Mouse (Mus musculus) layer of hippocampus, adult 2 months (tissue): ENCODE results near the gene Olfr1193. TPM values are rescaled to one million over a fixed set of nuclear protein-coding genes. Genes with fewer than 3 reads are reported as not detected.
"Not testable (repeated sequence)": the region's sequence is repeated elsewhere in the genome, so short reads cannot be mapped to it uniquely, and the experiment has no call there.

Source experiments
- DNase-seq, 2 experiments: peaks; one replicate each; pipeline ENCODE4 v3.0.0; 2022; ENCODE audit warnings: low spot score in 2 of 2
- H3K27ac ChIP-seq: fragments of 200-600 bp; 2 replicates; pipeline ENCODE4 v1.8.1; 2022
- H3K4me3 ChIP-seq: fragments of 200-600 bp; 2 replicates; pipeline ENCODE4 v1.8.1; 2022; ENCODE audit warnings: mild to moderate bottlenecking
- CTCF ChIP-seq: fragments of 200-600 bp; conservative IDR thresholded peaks from 2 replicates; pipeline ENCODE4 v1.8.1; 2022; ENCODE audit warnings: antibody characterized with exemption, mild to moderate bottlenecking, moderate library complexity
- long read RNA-seq, 2 experiments: library from polyadenylated mRNA; stranded (forward); transcript quantifications; one replicate each; pipeline ENCODE4 v2.0.0; 2021; ENCODE audit warnings: borderline mapping rate in 2 of 2
- total RNA-seq, 2 experiments: library from RNA; stranded (reverse); gene quantifications; 2 replicates each; pipeline ENCODE4 v1.2.3; 2021

Olfr1193 gene
- total RNA-seq: not detected
- long read RNA-seq, experiment 1: 0 reads
- long read RNA-seq, experiment 2: 0 reads

DNA sequence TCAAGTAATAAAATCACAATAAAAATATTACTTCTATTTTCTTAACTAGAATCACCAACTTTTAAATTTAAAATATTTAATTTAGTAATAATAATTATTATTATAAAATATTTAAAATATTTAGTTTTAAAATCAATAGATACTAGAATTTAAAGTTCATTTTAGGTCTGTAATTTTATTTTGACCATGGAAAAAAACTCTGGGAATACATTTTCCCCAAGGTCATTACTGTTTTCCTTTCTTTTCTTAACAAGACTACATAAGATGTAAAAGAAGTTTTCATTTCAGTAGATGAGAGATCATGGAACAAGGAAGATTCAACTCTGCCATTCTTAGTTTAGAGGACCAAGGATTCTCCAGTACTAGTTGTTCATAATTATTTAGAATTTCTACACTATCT is at the start of gene Olfr1193:
Olfr1193 (plus strand) TSS at position 301 of the 400 bp plus-strand sequence.
- not testable (repeated sequence) for H3K4me3 ChIP-seq, H3K27ac ChIP-seq, DNase-seq

DNA sequence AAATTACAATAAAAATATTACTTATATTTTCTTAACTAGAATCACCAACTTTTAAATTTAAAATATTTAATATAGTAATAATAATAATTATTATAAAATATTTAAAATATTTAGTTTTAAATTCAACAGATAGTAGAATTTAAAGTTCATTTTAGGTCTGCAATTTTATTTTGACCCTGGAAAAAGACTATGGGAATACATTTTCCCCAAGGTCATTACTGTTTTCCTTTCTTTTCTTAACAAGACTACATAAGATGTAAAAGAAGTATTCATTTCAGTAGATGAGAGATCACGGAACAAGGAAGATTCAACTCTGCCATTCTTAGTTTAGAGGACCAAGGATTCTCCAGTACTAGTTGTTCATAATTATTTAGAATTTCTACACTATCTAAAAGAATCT is 35.2 kb upstream of the Olfr1193 start, which contains the start of gene Olfr1191-ps1:
Olfr1191-ps1 (plus strand) TSS at position 301 of the 400 bp plus-strand sequence.
- not testable (repeated sequence) for DNase-seq, H3K4me3 ChIP-seq, H3K27ac ChIP-seq

DNA sequence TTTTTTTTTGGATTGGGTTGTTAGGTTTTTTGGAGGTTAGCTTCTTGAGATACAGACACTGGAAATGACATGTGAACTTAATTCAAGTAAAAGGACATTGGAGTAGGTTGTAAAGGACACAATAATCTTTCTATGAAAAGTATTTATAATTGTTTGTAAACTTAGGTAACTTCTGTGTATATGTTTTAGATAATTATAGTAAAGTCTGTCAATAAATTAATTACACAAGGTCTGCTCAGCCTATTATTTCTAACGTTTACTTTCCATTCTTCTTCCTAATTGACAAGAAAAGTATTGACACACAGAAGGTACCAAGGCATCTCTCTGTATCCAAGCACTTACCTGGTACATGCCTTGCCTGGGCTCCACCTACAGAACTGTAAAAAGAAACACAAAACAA is 27.2 kb upstream of the Olfr1193 start, which contains the start of gene Olfr1192-ps1:
Olfr1192-ps1 (plus strand) TSS at position 301 of the 400 bp plus-strand sequence.
- Histone ChIP-seq H3K27ac (no peak within 1 kb of the TSS), H3K4me3 (no peak within 1 kb of the TSS)
- DNase-seq: no peak
- no peak for TF ChIP-seq CTCF

DNA sequence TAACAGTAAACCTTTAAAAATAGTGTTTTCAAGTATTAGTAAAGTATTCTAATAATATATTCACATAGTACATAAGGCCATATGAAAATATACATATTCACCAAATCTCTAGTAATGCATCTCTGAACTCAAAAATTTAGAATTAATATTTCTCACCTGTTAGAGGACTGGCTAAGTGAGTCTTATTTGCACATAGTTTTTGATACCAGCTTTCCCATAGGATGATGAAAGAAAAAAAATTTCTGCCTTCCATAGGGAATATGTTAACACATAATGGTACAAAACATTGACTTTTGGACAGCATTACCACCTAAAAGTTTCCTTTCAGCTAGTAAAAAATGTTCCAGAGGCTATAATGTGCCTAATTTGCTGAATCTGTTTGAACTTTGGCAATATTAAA is 13.7 kb downstream of the Olfr1193 start, which contains the start of gene Olfr1195:
Olfr1195 (minus strand) TSS at position 101 of the 400 bp plus-strand sequence.
- no peak for DNase-seq
- TF ChIP-seq CTCF: no peak
- Histone ChIP-seq H3K27ac (no peak within 1 kb of the TSS), H3K4me3 (no peak within 1 kb of the TSS)

DNA sequence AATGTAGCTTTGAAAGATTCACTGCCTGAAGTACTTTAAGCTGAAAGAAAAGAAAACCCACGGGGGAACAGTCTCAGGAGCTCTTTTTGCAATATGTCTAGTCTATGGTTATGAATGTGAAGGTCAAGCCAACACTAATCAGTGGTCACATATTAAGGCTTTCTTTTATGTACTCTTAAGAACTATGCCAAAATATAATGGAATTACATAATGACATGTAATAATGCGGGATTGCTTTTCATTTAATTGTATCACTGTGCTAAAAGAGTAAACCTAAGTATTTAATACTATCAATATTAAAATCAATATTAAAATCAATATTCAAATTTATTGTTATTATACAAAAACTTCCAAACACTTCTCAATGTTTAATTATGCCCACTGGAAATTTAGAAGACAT is 29.1 kb downstream of the Olfr1193 start, which contains the start of gene Olfr1196:
Olfr1196 (minus strand) TSS at position 101 of the 400 bp plus-strand sequence.
- TF ChIP-seq CTCF: no peak
- no peak for DNase-seq
- Histone ChIP-seq H3K4me3 (no peak within 1 kb of the TSS), H3K27ac (no peak within 1 kb of the TSS)

Other genes with a start within 250 kb of the Olfr1193 start
- gene Olfr1181, start 249.5 kb upstream of the Olfr1193 start, total RNA-seq: not detected
- gene Gm13757, start 226.5 kb upstream of the Olfr1193 start, total RNA-seq: not detected
- gene Olfr1183, start 220.8 kb upstream of the Olfr1193 start, total RNA-seq: not detected
- gene Olfr1184, start 192.0 kb upstream of the Olfr1193 start, total RNA-seq: not detected
- gene Olfr1185-ps1, start 182.3 kb upstream of the Olfr1193 start, total RNA-seq: not detected
- not detected for gene Olfr1186, start 157.1 kb upstream of the Olfr1193 start, total RNA-seq
- not detected for gene Olfr1188, start 118.7 kb upstream of the Olfr1193 start, total RNA-seq
- gene Olfr1189, start 89.2 kb upstream of the Olfr1193 start, total RNA-seq: not detected
- gene Olfr1191-ps1, start 35.1 kb upstream of the Olfr1193 start, total RNA-seq: under 1 TPM in 1 of 2 experiments, not detected in 1; 0.08 TPM
- gene Olfr1192-ps1, start 27.1 kb upstream of the Olfr1193 start, total RNA-seq: not detected
- gene Olfr1195, start 13.6 kb downstream of the Olfr1193 start, total RNA-seq: not detected
- not detected for gene Olfr1196, start 29.0 kb downstream of the Olfr1193 start, total RNA-seq
- not detected for gene Olfr1197, start 56.7 kb downstream of the Olfr1193 start, total RNA-seq
- gene Olfr1198, start 75.7 kb downstream of the Olfr1193 start, total RNA-seq: not detected
- not detected for gene Olfr1199, start 84.8 kb downstream of the Olfr1193 start, total RNA-seq
- gene Olfr1200, start 94.9 kb downstream of the Olfr1193 start, total RNA-seq: not detected
- gene Olfr1201, start 117.4 kb downstream of the Olfr1193 start, total RNA-seq: not detected
- not detected for gene Olfr1202, start 138.9 kb downstream of the Olfr1193 start, total RNA-seq
- not detected for gene Olfr1205, start 154.1 kb downstream of the Olfr1193 start, total RNA-seq
- gene Olfr1204, start 173.7 kb downstream of the Olfr1193 start, total RNA-seq: not detected
- gene Olfr1206, start 187.6 kb downstream of the Olfr1193 start, total RNA-seq: not detected
- gene Olfr1208, start 226.7 kb downstream of the Olfr1193 start, total RNA-seq: not detected
- gene Olfr1209, start 239.5 kb downstream of the Olfr1193 start, total RNA-seq: not detected